Mouse (Mus musculus): Measurements from ENCODE around the gene Hoxa4. TPM values are rescaled to one million over a fixed set of nuclear protein-coding genes. Genes with fewer than 3 reads are reported as not detected.

Gene Hoxa4
- total RNA-seq, 1 experiment = 0.13 TPM

DNA sequence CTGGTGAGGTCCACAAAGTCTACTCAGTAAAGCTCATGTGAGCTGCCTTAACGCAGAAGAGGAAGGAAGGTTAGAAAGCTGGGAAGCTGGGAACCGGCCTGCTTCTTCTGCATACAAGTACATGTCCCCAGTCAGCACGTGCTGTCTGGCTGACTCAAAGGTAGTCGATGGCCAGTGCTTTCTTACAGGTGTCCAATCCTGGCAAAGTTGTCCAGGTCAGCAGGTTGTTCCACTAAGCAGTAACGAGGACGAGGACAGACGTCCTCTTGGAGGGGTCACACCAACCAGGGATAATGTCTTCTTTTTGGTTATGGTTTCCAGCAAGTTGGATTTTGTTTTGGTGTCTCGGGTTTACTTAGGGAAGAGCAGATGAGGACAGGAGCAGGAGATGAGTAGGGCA lies 1.6 kb downstream of the Hoxa4 start:
- H3K4me1 ChIP-seq (ENCODE audit: control insufficient read depth in 2 of 2, insufficient read depth in 2 of 2, low read length in 2 of 2, poor library complexity in 1 of 2) = peaks cover 0 to 2% of the 10 kb centered on the region in 2 experiments; a peak in 1 of 4 replicates

DNA sequence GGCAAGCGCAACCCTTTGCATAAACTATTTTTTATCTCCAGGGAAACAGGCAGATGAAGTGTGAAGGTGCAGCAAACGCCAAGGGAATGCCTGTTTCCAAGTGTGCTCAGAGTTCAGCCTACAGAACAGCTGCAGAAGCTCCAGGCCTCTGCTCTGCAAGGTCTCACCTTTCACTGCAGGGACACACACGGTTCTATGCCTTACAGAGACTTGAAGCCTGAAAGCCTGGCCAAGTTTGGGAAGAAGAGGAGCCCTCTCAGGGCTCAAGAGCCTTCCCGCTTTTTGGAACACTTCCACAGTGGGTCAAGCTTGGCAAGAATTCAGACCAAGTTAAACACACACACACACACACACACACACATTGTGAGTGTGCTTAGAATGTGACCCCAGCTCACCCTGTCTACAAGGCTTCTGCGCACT lies 2.4 kb downstream of the Hoxa4 start:
- TF ChIP-seq CHD2 (IDR thresholded peaks at IDR 0.05; ENCODE audit: low read depth, low read length) (no peak), HCFC1 (IDR thresholded peaks at IDR 0.05; ENCODE audit: borderline replicate concordance, insufficient read depth, low read length) (no peak), MAFK (IDR thresholded peaks at IDR 0.05; ENCODE audit: insufficient read depth, low read depth, low read length) (no peak), ZC3H11A (IDR thresholded peaks at IDR 0.05; ENCODE audit: borderline replicate concordance, low read depth, low read length) (no peak), ZNF384 (IDR thresholded peaks at IDR 0.05; ENCODE audit: low read depth, low read length) (no peak)
- H3K9me3 ChIP-seq (ENCODE audit: control insufficient read depth, insufficient read depth, low read depth, low read length) = no peaks in the 10 kb centered on the region
- H3K4me1 ChIP-seq (ENCODE audit: control insufficient read depth in 2 of 2, insufficient read depth in 2 of 2, low read length in 2 of 2, poor library complexity in 1 of 2) = peaks cover 0 to 2% of the 10 kb centered on the region in 2 experiments; a peak in 1 of 4 replicates
- no peak overlapping the region for H3K27ac ChIP-seq (ENCODE audit: insufficient read depth, low read depth, low read length, poor library complexity, severe bottlenecking)
- no peak overlapping the region for H3K9ac ChIP-seq (ENCODE audit: insufficient read depth, low read depth, low read length, poor library complexity, severe bottlenecking)
- H3K36me3 ChIP-seq (ENCODE audit: control insufficient read depth, insufficient read depth, low read length, poor library complexity, severe bottlenecking) = no peaks in the 10 kb centered on the region
- H3K4me3 ChIP-seq (ENCODE audit: insufficient read depth in 1 of 2, low read depth in 1 of 2, low read length in 2 of 2, poor library complexity in 1 of 2, severe bottlenecking in 1 of 2) = no peak overlapping the region
- in situ Hi-C loops (cut with MboI; ENCODE audit: low sequenced_read_pairs in 2 of 2, unreplicated experiment in 2 of 2) = no loop called here
- DNase-seq (ENCODE audit: low read depth, low spot score) = no peak

More for the DNA sequence above, 1.6 kb downstream of the Hoxa4 start:
- no peak overlapping the region for H3K9ac ChIP-seq (ENCODE audit: insufficient read depth, low read depth, low read length, poor library complexity, severe bottlenecking)
- H3K9me3 ChIP-seq (ENCODE audit: control insufficient read depth, insufficient read depth, low read depth, low read length) = no peaks in the 10 kb centered on the region
- no peak overlapping the region for H3K4me3 ChIP-seq (ENCODE audit: insufficient read depth in 1 of 2, low read depth in 1 of 2, low read length in 2 of 2, poor library complexity in 1 of 2, severe bottlenecking in 1 of 2)
- no peak for TF ChIP-seq MAFK (IDR thresholded peaks at IDR 0.05; ENCODE audit: insufficient read depth, low read depth, low read length)
- no peak for TF ChIP-seq ZNF384 (IDR thresholded peaks at IDR 0.05; ENCODE audit: low read depth, low read length)
- no peak for TF ChIP-seq HCFC1 (IDR thresholded peaks at IDR 0.05; ENCODE audit: borderline replicate concordance, insufficient read depth, low read length)
- no peak for TF ChIP-seq CHD2 (IDR thresholded peaks at IDR 0.05; ENCODE audit: low read depth, low read length)
- no peak for TF ChIP-seq ZC3H11A (IDR thresholded peaks at IDR 0.05; ENCODE audit: borderline replicate concordance, low read depth, low read length)
- H3K27ac ChIP-seq (ENCODE audit: insufficient read depth, low read depth, low read length, poor library complexity, severe bottlenecking) = no peak overlapping the region
- DNase-seq (ENCODE audit: low read depth, low spot score) = no peak
- in situ Hi-C loops (cut with MboI; ENCODE audit: low sequenced_read_pairs in 2 of 2, unreplicated experiment in 2 of 2) = no loop called here
- H3K36me3 ChIP-seq (ENCODE audit: control insufficient read depth, insufficient read depth, low read length, poor library complexity, severe bottlenecking) = no peaks in the 10 kb centered on the region

- in situ Hi-C loops (cut with MboI; ENCODE audit: low sequenced_read_pairs in 2 of 2, unreplicated experiment in 2 of 2) = no loop called here
- H3K4me1 ChIP-seq (ENCODE audit: control insufficient read depth in 2 of 2, insufficient read depth in 2 of 2, low read length in 2 of 2, poor library complexity in 1 of 2) = peaks cover 0 to 2% of the 10 kb centered on the region in 2 experiments; a peak in 1 of 4 replicates
- DNase-seq (ENCODE audit: low read depth, low spot score) = no peak
- H3K4me3 ChIP-seq (ENCODE audit: insufficient read depth in 1 of 2, low read depth in 1 of 2, low read length in 2 of 2, poor library complexity in 1 of 2, severe bottlenecking in 1 of 2) = no peak overlapping the region
- no peaks in the 10 kb centered on the region for H3K36me3 ChIP-seq (ENCODE audit: control insufficient read depth, insufficient read depth, low read length, poor library complexity, severe bottlenecking)
- H3K9ac ChIP-seq (ENCODE audit: insufficient read depth, low read depth, low read length, poor library complexity, severe bottlenecking) = no peak overlapping the region
- H3K9me3 ChIP-seq (ENCODE audit: control insufficient read depth, insufficient read depth, low read depth, low read length) = no peaks in the 10 kb centered on the region
- TF ChIP-seq CHD2 (IDR thresholded peaks at IDR 0.05; ENCODE audit: low read depth, low read length) = no peak
- no peak for TF ChIP-seq HCFC1 (IDR thresholded peaks at IDR 0.05; ENCODE audit: borderline replicate concordance, insufficient read depth, low read length)
- no peak for TF ChIP-seq ZC3H11A (IDR thresholded peaks at IDR 0.05; ENCODE audit: borderline replicate concordance, low read depth, low read length)
- no peak for TF ChIP-seq ZNF384 (IDR thresholded peaks at IDR 0.05; ENCODE audit: low read depth, low read length)
- TF ChIP-seq MAFK (IDR thresholded peaks at IDR 0.05; ENCODE audit: insufficient read depth, low read depth, low read length) = no peak
- no peak overlapping the region for H3K27ac ChIP-seq (ENCODE audit: insufficient read depth, low read depth, low read length, poor library complexity, severe bottlenecking)
These were observed 5.1 kb downstream of the Hoxa4 start for GRCm38 (mm10) chr6:52186500-52186899.

DNA sequence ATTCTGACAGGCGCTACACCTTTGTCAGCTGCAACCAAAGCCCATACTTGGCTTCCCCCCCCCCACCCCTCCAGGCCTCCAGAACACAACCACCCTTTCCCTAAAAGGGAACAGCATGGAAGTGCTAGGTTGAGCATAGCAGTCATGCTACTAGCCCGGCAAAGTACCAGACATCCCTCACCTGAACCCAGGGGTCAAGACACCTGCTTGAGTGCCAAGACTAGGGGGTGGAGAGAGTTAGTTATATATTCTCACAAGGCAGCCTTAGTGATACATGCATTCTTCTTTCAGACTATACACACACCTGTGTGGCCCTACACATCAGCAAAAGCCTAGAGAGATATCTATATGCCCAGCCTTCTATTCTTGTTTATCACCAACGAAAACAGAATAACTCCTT lies 5.7 kb downstream of the Hoxa4 start:
- no peak for DNase-seq (ENCODE audit: low read depth, low spot score)
- no peak overlapping the region for H3K27ac ChIP-seq (ENCODE audit: insufficient read depth, low read depth, low read length, poor library complexity, severe bottlenecking)
- H3K36me3 ChIP-seq (ENCODE audit: control insufficient read depth, insufficient read depth, low read length, poor library complexity, severe bottlenecking) = no peaks in the 10 kb centered on the region
- in situ Hi-C loops (cut with MboI; ENCODE audit: low sequenced_read_pairs in 2 of 2, unreplicated experiment in 2 of 2) = no loop called here
- H3K9me3 ChIP-seq (ENCODE audit: control insufficient read depth, insufficient read depth, low read depth, low read length) = no peaks in the 10 kb centered on the region
- H3K4me1 ChIP-seq (ENCODE audit: control insufficient read depth in 2 of 2, insufficient read depth in 2 of 2, low read length in 2 of 2, poor library complexity in 1 of 2) = no peaks in the 10 kb centered on the region
- H3K4me3 ChIP-seq (ENCODE audit: insufficient read depth in 1 of 2, low read depth in 1 of 2, low read length in 2 of 2, poor library complexity in 1 of 2, severe bottlenecking in 1 of 2) = no peak overlapping the region
- no peak overlapping the region for H3K9ac ChIP-seq (ENCODE audit: insufficient read depth, low read depth, low read length, poor library complexity, severe bottlenecking)
- no peak for TF ChIP-seq MAFK (IDR thresholded peaks at IDR 0.05; ENCODE audit: insufficient read depth, low read depth, low read length)
- TF ChIP-seq CHD2 (IDR thresholded peaks at IDR 0.05; ENCODE audit: low read depth, low read length) = no peak
- no peak for TF ChIP-seq ZNF384 (IDR thresholded peaks at IDR 0.05; ENCODE audit: low read depth, low read length)
- no peak for TF ChIP-seq HCFC1 (IDR thresholded peaks at IDR 0.05; ENCODE audit: borderline replicate concordance, insufficient read depth, low read length)
- no peak for TF ChIP-seq ZC3H11A (IDR thresholded peaks at IDR 0.05; ENCODE audit: borderline replicate concordance, low read depth, low read length)

DNA sequence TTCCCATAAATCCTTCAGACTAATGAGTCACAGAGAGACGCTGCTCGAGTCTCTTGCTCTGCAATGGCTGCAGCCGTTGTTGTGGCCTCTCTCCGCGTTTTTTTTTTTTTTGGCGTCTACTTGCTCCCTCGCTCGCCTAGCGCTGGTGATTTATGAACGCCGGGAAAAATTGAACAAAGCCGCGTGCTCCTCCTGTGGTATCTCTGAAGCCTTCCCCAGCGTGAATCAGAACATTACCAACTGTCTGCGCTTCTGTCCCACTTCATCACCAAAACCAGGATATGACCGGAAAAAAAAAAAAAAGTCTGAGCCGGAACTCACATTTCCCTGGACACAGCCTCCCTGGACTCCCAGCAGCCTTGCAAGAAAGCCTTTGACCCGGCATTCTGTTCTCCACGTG lies 6.3 kb downstream of the Hoxa4 start:
- Histone ChIP-seq H3K4me3 (ENCODE audit: insufficient read depth in 1 of 2, low read depth in 1 of 2, low read length in 2 of 2, poor library complexity in 1 of 2, severe bottlenecking in 1 of 2) (no peak overlapping the region), H3K36me3 (ENCODE audit: control insufficient read depth, insufficient read depth, low read length, poor library complexity, severe bottlenecking) (no peaks in the 10 kb centered on the region), H3K9me3 (ENCODE audit: control insufficient read depth, insufficient read depth, low read depth, low read length) (no peaks in the 10 kb centered on the region), H3K4me1 (ENCODE audit: control insufficient read depth in 2 of 2, insufficient read depth in 2 of 2, low read length in 2 of 2, poor library complexity in 1 of 2) (no peaks in the 10 kb centered on the region), H3K9ac (ENCODE audit: insufficient read depth, low read depth, low read length, poor library complexity, severe bottlenecking) (no peak overlapping the region), H3K27ac (ENCODE audit: insufficient read depth, low read depth, low read length, poor library complexity, severe bottlenecking) (no peak overlapping the region)
- no peak for DNase-seq (ENCODE audit: low read depth, low spot score)
- in situ Hi-C loops (cut with MboI; ENCODE audit: low sequenced_read_pairs in 2 of 2, unreplicated experiment in 2 of 2) = no loop called here
- TF ChIP-seq HCFC1 (IDR thresholded peaks at IDR 0.05; ENCODE audit: borderline replicate concordance, insufficient read depth, low read length) (no peak), ZNF384 (IDR thresholded peaks at IDR 0.05; ENCODE audit: low read depth, low read length) (peak; percentile 76)
